Mouse (Mus musculus): Measurements from ENCODE around the gene Fam178b. TPM values are rescaled to one million over a fixed set of nuclear protein-coding genes. Genes with fewer than 3 reads are reported as not detected.
A peak's percentile ranks its signal among the peaks of the same experiment; 100 is the strongest.

Gene Fam178b
- polyA plus RNA-seq, 1 experiment = 0.29 TPM

DNA sequence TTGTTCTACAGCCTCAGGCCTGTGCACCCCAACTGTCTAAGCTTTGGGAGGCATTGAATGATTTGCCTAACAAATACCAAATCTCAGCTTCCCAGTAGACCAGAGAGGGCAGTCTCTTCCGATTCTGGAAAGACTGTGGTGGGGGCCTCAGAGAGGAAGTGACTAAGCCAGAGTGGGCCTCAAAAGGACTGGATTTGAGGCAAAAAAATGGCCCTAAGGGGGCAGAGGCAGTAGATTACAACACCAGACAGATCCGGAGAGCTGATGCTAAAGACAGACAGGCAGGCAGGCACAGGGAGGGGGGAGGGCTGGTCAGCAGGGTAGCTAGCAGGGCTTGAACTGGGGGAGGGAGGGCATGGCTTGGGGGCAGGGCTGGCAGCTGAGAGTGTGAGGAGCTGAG, 116.6 kb downstream of the Fam178b start:
- no peaks in the 10 kb centered on the region for H3K27me3 ChIP-seq (ENCODE audit: control insufficient read depth, insufficient read depth, low read length)
- H3K36me3 ChIP-seq (ENCODE audit: control insufficient read depth, insufficient read depth, low read length) = no peaks in the 10 kb centered on the region
- H3K27ac ChIP-seq (ENCODE audit: insufficient read depth, low read depth, low read length) = no peak overlapping the region
- TF ChIP-seq POLR2A (IDR thresholded peaks at IDR 0.05; ENCODE audit: low read depth, low read length) (no peak), CTCF (IDR thresholded peaks at IDR 0.05; ENCODE audit: extremely low read depth, insufficient read length, insufficient replicate concordance, low read depth, low read length) (no peak)
- H3K4me1 ChIP-seq (ENCODE audit: control insufficient read depth, insufficient read depth, insufficient read length, low read length) = peaks cover 23% of the 10 kb centered on the region
- 67% methylated on average over 2 of the region's 2 CpGs for WGBS
- H3K4me3 ChIP-seq (ENCODE audit: low read depth, low read length) = no peak overlapping the region

DNA sequence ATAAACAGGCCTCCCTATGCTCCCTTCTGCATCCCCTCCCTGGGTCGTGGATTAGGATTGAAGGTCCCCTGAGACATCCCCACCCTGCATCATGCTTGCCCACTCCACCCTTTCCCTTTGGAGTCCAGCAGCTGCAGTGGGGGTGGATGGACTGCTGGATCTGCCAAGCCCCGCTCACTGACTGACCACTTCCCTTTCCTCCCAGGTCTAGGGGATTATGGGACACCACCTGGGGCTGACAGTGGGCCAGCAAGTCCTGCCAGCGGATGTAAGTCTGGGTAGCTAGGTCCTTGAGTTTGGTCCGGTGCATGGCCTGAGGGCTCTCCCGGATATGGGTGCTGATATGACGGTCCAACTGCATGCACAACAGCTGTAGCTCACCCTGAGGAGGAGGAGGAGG, 118.9 kb downstream of the Fam178b start:
- H3K4me1 ChIP-seq (ENCODE audit: control insufficient read depth, insufficient read depth, insufficient read length, low read length) = peaks cover 10% of the 10 kb centered on the region
- TF ChIP-seq CTCF (IDR thresholded peaks at IDR 0.05; ENCODE audit: extremely low read depth, insufficient read length, insufficient replicate concordance, low read depth, low read length) = no peak
- no peak for TF ChIP-seq POLR2A (IDR thresholded peaks at IDR 0.05; ENCODE audit: low read depth, low read length)
- 73% methylated on average over 6 of the region's 6 CpGs for WGBS
- peak overlapping the region; percentile 7; the same call in 1 of the 2 replicates for H3K27ac ChIP-seq (ENCODE audit: insufficient read depth, low read depth, low read length)
- no peak overlapping the region for H3K4me3 ChIP-seq (ENCODE audit: low read depth, low read length)
- 0 out of 2 replicates have a peak, but pooled peaks cover 4% of the 10 kb centered on the region for H3K27me3 ChIP-seq (ENCODE audit: control insufficient read depth, insufficient read depth, low read length)
- no peaks in the 10 kb centered on the region for H3K36me3 ChIP-seq (ENCODE audit: control insufficient read depth, insufficient read depth, low read length)

DNA sequence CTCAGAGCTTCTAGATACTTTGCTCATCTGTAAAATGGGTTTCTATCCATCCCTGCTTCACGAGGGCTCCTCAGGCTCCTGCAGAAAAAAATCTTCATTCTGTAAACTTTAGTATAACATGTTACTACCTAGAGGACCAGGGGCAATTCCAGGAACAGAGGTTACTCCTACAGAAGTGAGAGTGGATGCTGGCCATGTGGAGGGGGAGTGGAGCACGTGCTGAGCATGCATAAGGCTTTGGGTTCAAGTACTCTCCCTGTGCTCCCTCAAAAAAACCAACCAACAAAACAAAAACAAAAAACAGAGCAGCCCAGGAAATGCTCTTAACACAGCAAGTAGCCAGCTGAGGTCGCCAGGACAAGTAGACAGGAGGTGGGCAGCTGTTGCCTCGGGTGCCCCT, 119.4 kb downstream of the Fam178b start:
- Histone ChIP-seq H3K4me1 (ENCODE audit: control insufficient read depth, insufficient read depth, insufficient read length, low read length) (peaks cover 8% of the 10 kb centered on the region), H3K27me3 (ENCODE audit: control insufficient read depth, insufficient read depth, low read length) (0 out of 2 replicates have a peak, but pooled peaks cover 4% of the 10 kb centered on the region), H3K27ac (ENCODE audit: insufficient read depth, low read depth, low read length) (peak overlapping the region; percentile 7; the same call in 1 of the 2 replicates), H3K4me3 (ENCODE audit: low read depth, low read length) (no peak overlapping the region), H3K36me3 (ENCODE audit: control insufficient read depth, insufficient read depth, low read length) (no peaks in the 10 kb centered on the region)
- WGBS = 71% methylated on average over 4 of the region's 4 CpGs
- TF ChIP-seq POLR2A (IDR thresholded peaks at IDR 0.05; ENCODE audit: low read depth, low read length) = no peak
- no peak for TF ChIP-seq CTCF (IDR thresholded peaks at IDR 0.05; ENCODE audit: extremely low read depth, insufficient read length, insufficient replicate concordance, low read depth, low read length)

DNA sequence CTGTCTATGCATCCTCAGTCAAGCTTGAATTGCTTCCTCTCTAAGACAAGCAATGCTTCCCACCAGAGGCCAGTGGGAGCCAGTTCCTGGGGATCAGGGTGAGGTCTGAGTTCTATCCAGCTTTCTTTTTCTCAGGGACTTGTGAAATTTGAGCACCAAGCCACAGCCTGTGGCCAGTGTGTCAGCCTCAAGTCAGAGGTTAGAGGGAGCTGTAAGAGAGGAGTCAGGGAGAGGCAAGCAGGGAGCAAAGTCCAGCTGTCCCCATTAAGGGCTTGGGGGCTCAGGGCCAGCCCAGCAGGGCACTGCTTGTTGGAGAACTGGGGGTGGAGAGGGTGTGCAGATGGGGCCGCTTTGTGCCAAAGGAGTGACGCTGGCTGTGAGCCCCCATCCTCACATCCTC, 119.8 kb downstream of the Fam178b start:
- Histone ChIP-seq H3K4me3 (ENCODE audit: low read depth, low read length) (no peak overlapping the region), H3K27ac (ENCODE audit: insufficient read depth, low read depth, low read length) (no peak overlapping the region), H3K4me1 (ENCODE audit: control insufficient read depth, insufficient read depth, insufficient read length, low read length) (peaks cover 8% of the 10 kb centered on the region), H3K36me3 (ENCODE audit: control insufficient read depth, insufficient read depth, low read length) (no peaks in the 10 kb centered on the region), H3K27me3 (ENCODE audit: control insufficient read depth, insufficient read depth, low read length) (0 out of 2 replicates have a peak, but pooled peaks cover 4% of the 10 kb centered on the region)
- 89% methylated on average over 2 of the region's 2 CpGs for WGBS
- no peak for TF ChIP-seq CTCF (IDR thresholded peaks at IDR 0.05; ENCODE audit: extremely low read depth, insufficient read length, insufficient replicate concordance, low read depth, low read length)
- no peak for TF ChIP-seq POLR2A (IDR thresholded peaks at IDR 0.05; ENCODE audit: low read depth, low read length)

DNA sequence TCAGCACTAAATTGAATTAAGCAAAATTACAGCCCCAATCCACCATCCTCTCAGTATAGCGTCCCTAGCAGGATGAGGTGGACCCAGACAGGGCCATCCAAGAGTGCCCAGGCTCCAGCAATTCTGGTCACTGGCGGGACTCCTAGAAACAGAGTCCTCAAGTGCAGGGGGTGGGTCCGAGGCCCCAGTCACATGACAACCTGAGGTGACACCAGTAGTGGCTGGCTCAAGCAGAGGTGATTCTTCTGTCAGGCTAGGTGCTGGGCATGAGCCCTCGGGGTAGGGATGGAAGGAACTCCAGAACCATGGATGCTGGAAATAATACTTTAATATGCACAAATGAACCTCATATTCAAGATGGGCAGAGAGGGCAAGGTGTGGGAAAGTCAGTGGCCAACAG, 120.6 kb downstream of the Fam178b start:
- TF ChIP-seq CTCF (IDR thresholded peaks at IDR 0.05; ENCODE audit: extremely low read depth, insufficient read length, insufficient replicate concordance, low read depth, low read length) (no peak), POLR2A (IDR thresholded peaks at IDR 0.05; ENCODE audit: low read depth, low read length) (no peak)
- WGBS = 82% methylated on average over 4 of the region's 4 CpGs
- H3K4me3 ChIP-seq (ENCODE audit: low read depth, low read length) = no peak overlapping the region
- H3K36me3 ChIP-seq (ENCODE audit: control insufficient read depth, insufficient read depth, low read length) = no peaks in the 10 kb centered on the region
- 0 out of 2 replicates have a peak, but pooled peaks cover 6% of the 10 kb centered on the region for H3K27me3 ChIP-seq (ENCODE audit: control insufficient read depth, insufficient read depth, low read length)
- no peak overlapping the region for H3K27ac ChIP-seq (ENCODE audit: insufficient read depth, low read depth, low read length)
- H3K4me1 ChIP-seq (ENCODE audit: control insufficient read depth, insufficient read depth, insufficient read length, low read length) = peaks cover 8% of the 10 kb centered on the region

DNA sequence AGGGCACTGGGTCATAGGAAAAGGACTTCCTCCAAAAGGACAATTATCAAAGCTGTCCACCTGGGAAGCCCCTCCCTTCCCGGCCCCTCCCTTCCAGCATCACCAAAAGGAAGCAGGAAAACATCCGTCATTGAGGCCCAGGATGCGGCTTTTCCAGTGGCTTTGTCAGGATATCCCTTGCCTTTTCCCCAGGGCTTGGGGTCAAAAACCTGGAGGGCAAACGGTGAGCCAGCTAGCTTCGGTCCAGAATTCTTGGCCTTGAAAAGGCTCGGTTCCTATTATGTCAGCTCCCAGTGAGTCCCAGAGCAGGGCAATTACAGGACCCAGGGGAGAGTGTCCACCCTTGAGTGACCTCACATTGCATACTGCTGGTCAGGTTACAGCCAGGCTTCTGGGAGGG, 122.1 kb downstream of the Fam178b start:
- TF ChIP-seq CTCF (IDR thresholded peaks at IDR 0.05; ENCODE audit: extremely low read depth, insufficient read length, insufficient replicate concordance, low read depth, low read length) = no peak
- no peak for TF ChIP-seq POLR2A (IDR thresholded peaks at IDR 0.05; ENCODE audit: low read depth, low read length)

DNA sequence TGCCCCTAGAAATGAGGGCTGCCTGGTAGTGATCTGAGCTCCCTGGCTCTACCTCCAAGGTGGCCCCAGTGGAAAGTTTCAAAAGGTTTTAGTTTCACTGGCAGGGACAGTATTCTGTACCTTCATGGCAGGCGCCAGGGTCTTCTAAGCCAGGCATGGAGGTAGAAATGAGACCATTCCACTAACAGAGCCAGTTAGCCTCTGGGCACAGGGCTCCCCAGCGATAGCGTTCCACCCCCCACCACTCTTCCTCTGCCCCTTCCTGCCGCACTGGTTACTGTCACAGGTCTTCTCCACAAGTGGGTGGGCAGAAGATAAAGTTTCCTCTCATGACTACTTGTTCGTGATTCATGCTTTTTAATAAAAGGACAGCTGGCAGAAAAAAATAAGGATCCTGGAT, 123.1 kb downstream of the Fam178b start:
- Histone ChIP-seq H3K27ac (ENCODE audit: insufficient read depth, low read depth, low read length) (no peak overlapping the region), H3K36me3 (ENCODE audit: control insufficient read depth, insufficient read depth, low read length) (no peaks in the 10 kb centered on the region), H3K4me1 (ENCODE audit: control insufficient read depth, insufficient read depth, insufficient read length, low read length) (peaks cover 12% of the 10 kb centered on the region), H3K27me3 (ENCODE audit: control insufficient read depth, insufficient read depth, low read length) (peaks cover 12% of the 10 kb centered on the region), H3K4me3 (ENCODE audit: low read depth, low read length) (no peak overlapping the region)
- 78% methylated on average over 5 of the region's 5 CpGs for WGBS
- TF ChIP-seq CTCF (IDR thresholded peaks at IDR 0.05; ENCODE audit: extremely low read depth, insufficient read length, insufficient replicate concordance, low read depth, low read length) (no peak), POLR2A (IDR thresholded peaks at IDR 0.05; ENCODE audit: low read depth, low read length) (no peak)

More for the DNA sequence above, 122.1 kb downstream of the Fam178b start:
- H3K4me3 ChIP-seq (ENCODE audit: low read depth, low read length) = no peak overlapping the region
- no peak overlapping the region for H3K27ac ChIP-seq (ENCODE audit: insufficient read depth, low read depth, low read length)
- H3K36me3 ChIP-seq (ENCODE audit: control insufficient read depth, insufficient read depth, low read length) = no peaks in the 10 kb centered on the region
- peaks cover 12% of the 10 kb centered on the region for H3K4me1 ChIP-seq (ENCODE audit: control insufficient read depth, insufficient read depth, insufficient read length, low read length)
- peaks cover 12% of the 10 kb centered on the region for H3K27me3 ChIP-seq (ENCODE audit: control insufficient read depth, insufficient read depth, low read length)
- 85% methylated on average over 6 of the region's 6 CpGs for WGBS
